Mouse (Mus musculus): Measurements from ENCODE around the gene Sft2d1.
"Not testable (repeated sequence)": the region's sequence is repeated elsewhere in the genome, so short reads cannot be mapped to it uniquely, and the experiment has no call there.

The Sft2d1 gene

GRCm38 (mm10) chr17:8302772-8303438 lies 8.0 kb upstream of the Sft2d1 start:
- DNase-seq (ENCODE audit: low spot score), result no peak

GRCm38 (mm10) chr17:8303671-8304070 lies 7.2 kb upstream of the Sft2d1 start:
- DNase-seq (ENCODE audit: low spot score), result no peak

DNA sequence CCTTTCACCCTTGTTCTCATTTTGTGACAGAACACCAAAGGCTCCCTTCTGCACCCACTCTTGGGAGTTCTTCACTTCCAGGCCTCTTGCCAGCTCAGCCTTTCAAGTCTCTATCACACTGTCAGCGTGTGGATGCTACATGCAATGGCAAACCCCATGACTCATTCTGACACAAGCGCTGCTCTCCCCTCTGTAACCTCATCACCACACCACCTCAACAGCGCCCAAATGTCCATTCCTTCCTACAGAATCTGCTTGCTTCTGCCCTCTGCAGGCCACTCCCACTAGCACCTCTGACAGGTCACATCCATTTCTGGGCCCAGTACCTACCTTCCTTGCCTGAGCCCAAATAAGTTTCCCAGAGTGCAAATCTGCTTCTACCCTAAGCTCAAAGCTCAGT lies 5.1 kb upstream of the Sft2d1 start:
- DNase-seq (ENCODE audit: low spot score), result peak; percentile 55

DNA sequence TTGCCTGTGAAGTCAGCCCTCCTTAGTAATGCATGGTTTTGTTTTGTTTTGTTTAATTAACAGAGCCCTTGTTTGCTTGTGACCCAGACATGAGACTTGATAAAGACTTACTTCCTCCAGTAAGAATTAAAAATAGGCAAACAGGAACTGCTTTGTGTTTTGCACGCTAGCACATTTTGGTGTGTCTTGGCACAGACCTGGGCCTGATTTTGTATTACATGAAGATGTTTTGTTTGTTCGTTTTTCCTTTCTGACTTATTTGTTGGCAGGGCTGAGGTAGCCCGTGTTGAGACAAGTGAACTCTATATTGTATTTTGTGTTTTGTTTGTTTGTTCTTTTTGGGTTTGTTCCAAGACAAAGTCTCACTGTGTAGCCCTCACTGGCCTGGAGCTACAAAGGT lies 849 bp downstream of the Sft2d1 start:
- DNase-seq (ENCODE audit: low spot score), result peak; percentile 57

DNA sequence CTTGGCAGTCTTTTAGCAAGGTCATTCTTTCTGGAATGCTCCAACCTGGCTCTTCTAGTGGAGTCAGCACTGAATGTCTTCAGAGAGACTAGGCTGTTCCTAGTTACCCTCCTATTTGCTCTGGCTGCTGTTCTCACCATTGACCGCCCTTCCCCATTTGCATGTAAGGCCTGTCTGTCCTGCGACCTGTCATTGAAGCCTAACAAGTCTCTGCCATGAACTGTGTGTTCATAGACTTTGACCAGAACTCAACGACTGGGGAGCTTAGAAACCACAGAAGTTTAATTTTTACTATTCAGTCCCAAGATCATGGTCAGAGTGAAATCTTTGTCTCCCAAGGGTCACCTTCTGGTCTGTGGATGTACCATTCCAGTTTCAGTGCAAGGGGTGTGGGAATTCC lies 3.1 kb downstream of the Sft2d1 start:
- no peak for DNase-seq (ENCODE audit: low spot score)

- no peak for DNase-seq (ENCODE audit: low spot score)
These were observed 5.3 kb downstream of the Sft2d1 start for GRCm38 (mm10) chr17:8316251-8316650.

DNA sequence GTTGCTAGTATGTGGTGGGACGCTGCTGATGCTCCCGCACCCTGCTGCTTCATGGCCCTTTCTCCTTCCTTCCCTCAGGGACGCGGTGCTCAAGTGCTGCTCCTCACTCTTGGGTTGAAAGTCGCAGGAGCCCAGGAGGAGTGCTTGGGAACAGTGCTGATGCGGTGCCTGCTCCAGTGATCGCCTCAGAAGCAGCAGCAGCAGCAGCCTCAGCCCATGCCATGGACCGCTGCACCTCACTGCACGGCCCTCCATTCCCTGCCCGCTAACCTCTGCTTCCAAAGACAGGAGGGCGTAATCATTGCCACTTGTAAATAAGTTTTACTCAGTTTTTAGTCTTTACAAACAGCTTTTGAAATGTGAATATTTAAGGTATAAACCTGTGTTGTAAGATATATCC lies 16.0 kb downstream of the Sft2d1 start:
- not testable (repeated sequence) for DNase-seq (ENCODE audit: low spot score)

DNA sequence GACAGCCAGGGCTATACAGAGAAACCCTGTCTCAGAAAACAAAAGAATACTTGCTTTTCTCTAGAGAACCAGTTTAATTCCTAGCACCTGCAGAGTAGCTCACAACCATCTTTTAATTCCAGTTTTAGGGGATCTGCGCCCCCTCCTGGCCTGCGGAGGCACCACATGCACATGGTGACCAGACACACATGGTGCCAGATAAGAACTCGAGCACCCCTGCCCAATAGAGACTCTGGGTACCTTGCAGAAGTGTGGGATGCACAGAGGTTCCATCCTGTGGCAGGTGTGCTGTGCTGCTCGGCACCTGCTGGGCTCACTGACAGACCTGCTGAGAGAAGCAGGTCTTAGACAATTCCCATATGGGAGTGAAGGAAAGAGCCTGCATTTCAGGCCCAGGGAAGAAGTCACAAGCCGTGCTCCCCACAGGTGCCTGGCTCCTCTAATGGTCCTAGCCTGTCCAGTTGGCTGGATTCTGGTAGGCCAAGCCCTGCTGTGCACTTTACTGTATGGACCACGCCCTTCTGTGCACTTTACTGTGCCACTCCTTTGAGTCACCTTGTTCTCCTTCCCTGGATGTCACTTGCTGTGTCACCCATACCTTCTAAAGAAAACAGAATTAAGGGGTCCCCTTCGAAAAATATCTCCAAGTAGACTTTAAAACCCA lies 17.7 kb downstream of the Sft2d1 start:
- no peak for DNase-seq (ENCODE audit: low spot score)

GRCm38 (mm10) chr17:8330602-8331001 lies 19.7 kb downstream of the Sft2d1 start:
- no peak for DNase-seq (ENCODE audit: low spot score)

DNA sequence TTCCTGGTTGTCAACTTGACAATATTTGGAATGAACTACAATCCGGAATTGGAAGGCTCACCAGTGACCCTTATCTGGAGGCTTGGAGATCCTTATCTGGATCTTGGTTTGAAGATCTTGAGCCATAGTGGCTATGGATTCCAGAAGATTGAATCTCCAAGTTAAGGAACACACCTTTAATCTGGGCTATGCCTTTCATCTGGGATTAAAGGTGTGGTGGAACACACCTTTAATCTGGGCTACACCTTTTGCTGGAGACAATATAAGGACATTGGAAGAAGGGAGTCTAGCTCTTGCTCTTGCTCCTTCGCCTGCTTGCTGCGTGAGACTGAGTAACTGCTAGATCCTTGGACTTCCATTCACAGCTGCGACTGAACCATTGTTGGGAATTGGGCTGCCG lies 26.3 kb downstream of the Sft2d1 start, which contains the start of gene Prr18:
Prr18 (plus strand) TSS at position 301 of the 400 bp plus-strand sequence.
- DNase-seq (ENCODE audit: low spot score), result not testable (repeated sequence)

DNA sequence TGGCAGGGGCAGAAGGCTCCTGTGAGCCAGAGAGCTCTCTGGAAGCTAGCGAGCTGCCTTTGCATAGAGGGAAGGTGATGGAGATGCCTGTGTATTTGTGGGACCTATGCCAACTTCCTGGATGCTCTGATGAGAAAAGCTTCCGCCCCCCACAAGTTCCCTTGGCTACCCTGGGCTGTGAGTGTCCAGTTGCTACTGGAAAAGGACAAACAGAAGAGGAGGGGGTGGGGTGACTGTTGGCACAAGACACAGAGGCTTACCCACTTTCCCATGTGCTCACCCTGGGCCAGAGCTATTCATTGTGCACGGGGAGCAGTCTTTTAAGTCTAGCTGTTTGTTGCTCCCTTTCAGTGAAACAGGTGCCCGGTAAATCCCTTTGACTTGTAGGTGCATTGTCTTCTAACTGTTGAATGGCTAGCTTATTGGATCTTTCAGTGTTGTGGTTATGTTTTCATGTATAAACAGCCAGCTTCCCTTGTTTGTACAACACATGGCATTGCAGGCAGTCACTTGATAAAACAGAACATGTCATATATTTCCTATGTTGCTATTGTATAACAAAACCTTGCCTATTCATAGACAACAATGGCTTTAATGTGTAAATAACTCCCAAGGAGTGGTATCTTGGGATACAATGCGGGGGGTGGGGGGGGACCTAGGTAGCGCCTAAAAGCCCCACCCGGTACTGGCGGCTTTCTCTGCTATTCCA lies 28.9 kb downstream of the Sft2d1 start:
- no peak for DNase-seq (ENCODE audit: low spot score)

DNA sequence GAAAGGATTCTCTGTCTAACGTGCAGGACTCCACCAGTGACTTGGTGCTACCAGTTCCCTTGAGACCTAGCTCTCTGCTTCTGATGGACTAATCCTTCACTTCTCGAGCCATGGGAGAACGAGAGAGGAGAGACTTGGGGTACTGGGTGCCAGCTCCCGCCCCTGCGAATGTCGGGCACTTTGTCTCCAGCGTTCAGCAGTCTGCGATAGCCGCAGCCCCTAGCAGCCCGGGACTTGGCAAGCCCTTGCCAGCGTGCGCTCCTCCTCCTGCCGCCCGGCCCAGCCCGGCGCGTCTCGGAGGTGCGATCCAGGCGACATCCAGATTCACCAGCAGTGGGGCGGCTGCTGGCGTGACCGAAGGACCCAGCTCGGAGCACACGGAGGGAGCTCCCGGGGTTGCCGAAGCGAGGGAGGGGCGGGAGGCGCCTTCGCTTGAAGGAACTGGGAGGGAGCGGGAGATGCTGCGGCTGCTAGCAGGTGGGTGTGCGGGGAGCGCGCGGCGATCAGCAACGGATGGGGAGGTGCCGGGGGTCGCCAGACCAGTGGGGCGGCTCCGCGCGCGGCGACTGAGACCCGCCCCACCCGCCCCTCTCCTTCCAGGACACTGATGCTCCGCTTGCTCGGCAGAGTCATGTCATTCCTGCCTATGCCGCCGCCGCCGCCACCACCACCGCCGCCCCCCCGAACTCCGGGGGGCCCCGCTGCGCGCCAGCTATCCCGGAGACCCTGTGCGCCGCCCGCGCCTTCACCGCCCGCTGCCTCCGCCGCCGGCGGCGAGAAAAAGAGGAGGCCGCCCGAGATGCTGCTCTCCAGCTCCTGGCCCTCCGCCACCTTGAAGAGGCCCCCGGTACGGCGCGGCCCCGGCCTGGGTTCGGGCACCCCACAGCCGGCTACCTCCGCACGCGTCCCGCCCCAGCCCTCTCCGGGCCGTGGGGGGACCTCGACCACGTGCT lies 29.8 kb downstream of the Sft2d1 start:
- no peak for DNase-seq (ENCODE audit: low spot score)

GRCm38 (mm10) chr17:8341360-8341963 lies 30.6 kb downstream of the Sft2d1 start:
- DNase-seq (ENCODE audit: low spot score), result no peak

DNA sequence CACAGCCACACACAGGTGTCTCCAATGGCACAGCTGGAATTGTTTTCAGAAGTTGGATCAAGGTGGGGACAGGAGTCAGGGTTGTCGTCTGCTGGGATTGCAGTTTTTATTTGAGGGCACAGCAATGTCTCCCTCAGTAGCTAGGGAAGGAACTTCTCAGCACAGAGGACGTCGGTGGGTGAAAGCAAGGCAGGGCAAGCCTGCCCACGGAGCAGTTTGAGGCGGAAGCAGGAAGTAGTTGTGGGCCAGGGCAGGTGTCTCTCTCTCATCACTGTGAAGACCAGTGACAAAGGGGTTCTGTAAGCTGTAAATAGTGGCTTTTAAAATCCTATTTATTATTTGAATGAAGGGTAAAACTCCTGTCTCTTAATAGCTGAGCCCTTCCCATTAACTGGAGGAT lies 31.8 kb downstream of the Sft2d1 start:
- DNase-seq (ENCODE audit: low spot score), result no peak

DNA sequence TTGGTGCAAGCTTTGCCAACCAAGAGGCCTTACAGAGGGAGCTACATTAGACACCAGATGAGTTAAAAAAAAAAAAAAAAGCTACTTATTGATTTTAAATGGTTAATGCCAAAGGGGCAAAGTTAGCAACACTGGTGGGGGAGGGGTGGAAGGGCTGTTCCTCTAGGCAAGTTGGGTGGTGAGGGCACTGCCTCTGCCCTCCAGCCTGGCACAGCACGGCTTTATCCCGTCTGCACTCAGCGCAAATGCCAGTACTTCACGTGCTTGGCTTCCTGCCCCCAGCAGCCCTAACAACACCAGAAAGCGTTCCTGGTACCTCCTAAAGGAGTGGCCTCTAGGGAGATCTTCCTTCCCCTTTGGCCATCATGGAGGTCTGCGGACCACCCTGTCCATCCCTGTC lies 32.5 kb downstream of the Sft2d1 start:
- DNase-seq (ENCODE audit: low spot score), result no peak

GRCm38 (mm10) chr17:8347765-8348285 lies 36.9 kb downstream of the Sft2d1 start:
- no peak for DNase-seq (ENCODE audit: low spot score)

DNA sequence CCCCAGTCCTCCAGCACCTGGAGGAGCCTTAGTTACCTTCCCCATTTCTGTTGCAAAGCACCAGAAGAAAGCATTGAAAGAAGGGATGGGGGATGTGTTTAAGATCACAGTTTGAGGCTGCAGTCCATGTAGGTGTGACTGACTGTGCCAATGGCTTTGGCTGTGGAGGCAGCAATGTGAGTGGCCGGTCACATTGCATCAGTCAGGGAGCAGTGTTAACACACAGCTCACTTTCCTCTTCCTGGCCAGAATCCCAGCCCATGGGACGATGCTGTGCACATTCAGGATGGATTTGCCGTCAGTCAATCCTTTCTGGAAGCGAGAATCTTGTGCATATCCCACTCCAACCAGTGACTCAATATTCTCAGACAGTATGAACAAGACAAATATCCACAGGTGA lies 38.0 kb downstream of the Sft2d1 start:
- peak; percentile 16 for DNase-seq (ENCODE audit: low spot score)

GRCm38 (mm10) chr17:8351088-8351487 lies 40.2 kb downstream of the Sft2d1 start:
- DNase-seq (ENCODE audit: low spot score), result no peak

GRCm38 (mm10) chr17:8355692-8356091 lies 44.8 kb downstream of the Sft2d1 start, which contains the start of gene T2:
Gene T2, plus strand, starts transcription at chr17:8355992.
- no peak for DNase-seq (ENCODE audit: low spot score)

DNA sequence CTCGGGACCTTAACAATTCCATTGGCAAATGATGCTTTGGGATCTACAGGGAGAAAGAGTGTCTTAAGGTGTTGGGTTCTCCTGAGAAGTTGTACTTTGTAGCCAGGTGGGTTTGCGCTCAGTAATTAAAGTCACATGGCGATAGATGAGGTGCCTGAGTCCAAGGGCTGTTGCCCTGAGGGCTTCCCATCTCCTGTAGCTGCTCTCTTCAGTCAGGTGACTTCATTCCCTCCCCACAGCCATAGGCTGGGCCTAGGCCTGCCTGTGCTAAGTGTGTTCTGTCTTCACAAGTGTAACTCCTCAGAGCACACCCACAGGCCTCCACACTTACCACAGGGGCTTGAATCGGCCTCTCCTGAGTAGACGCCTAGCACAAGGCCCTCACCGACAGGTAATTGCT lies 46.6 kb downstream of the Sft2d1 start:
- no peak for DNase-seq (ENCODE audit: low spot score)

DNA sequence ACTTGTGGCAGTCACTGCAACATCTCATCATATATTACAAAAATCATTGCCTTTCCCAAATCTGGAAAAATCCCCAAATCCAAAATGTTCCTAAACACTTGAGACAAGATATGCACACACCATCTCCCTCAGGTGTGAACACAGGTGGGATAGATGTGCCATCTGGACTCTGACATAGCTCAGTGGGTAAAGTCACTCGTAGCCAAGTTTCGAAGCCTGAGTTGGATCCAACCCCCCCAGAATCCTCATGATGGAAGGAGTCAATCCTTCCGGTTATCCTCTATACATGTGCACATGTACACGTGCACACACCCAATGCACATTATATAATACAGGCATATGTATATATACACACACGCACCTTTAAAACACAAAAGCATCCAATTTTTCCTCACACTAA lies 50.0 kb downstream of the Sft2d1 start:
- DNase-seq (ENCODE audit: low spot score), result no peak

Data from adipocyte (in vitro differentiated cells).